Mouse (Mus musculus): Measurements from ENCODE around the gene Npas3. TPM values are rescaled to one million over a fixed set of nuclear protein-coding genes. Genes with fewer than 3 reads are reported as not detected.

Npas3 gene
- polyA plus RNA-seq, 1 experiment from 2014 or later: 23.2 TPM

- Histone ChIP-seq H3K27ac (replicated peaks) (no peak overlapping the region), H3K27me3 (replicated peaks) (no peaks in the 10 kb centered on the region), H3K4me1 (0 out of 2 replicates have a peak, but pooled peaks cover 6% of the 10 kb centered on the region), H3K36me3 (no peaks in the 10 kb centered on the region), H3K4me2 (no peak overlapping the region), H3K4me3 (replicated peaks) (no peak overlapping the region), H3K9me3 (replicated peaks) (no peaks in the 10 kb centered on the region), H3K9ac (replicated peaks) (no peak overlapping the region)
- 77% methylated on average over 6 of the region's 6 CpGs for WGBS
- no peak for ATAC-seq (ENCODE audit: low FRiP score)
Measured at GRCm38 (mm10) chr12:54098136-54098535, 849.7 kb downstream of the Npas3 start.

- Histone ChIP-seq H3K27ac (replicated peaks) (no peak overlapping the region), H3K9me3 (replicated peaks) (no peaks in the 10 kb centered on the region), H3K4me3 (replicated peaks) (no peak overlapping the region), H3K36me3 (no peaks in the 10 kb centered on the region), H3K4me1 (0 out of 2 replicates have a peak, but pooled peaks cover 3% of the 10 kb centered on the region), H3K4me2 (no peak overlapping the region), H3K9ac (replicated peaks) (no peak overlapping the region), H3K27me3 (replicated peaks) (no peaks in the 10 kb centered on the region)
- 17% methylated on average over 6 of the region's 6 CpGs for WGBS
- ATAC-seq (ENCODE audit: low FRiP score): no peak
Measured at GRCm38 (mm10) chr12:54098785-54099184, 850.3 kb downstream of the Npas3 start.

GRCm38 (mm10) chr12:54099458-54099857 lies 851.0 kb downstream of the Npas3 start:
- Histone ChIP-seq H3K9me3 (replicated peaks) (no peaks in the 10 kb centered on the region), H3K4me1 (0 out of 2 replicates have a peak, but pooled peaks cover 3% of the 10 kb centered on the region), H3K4me3 (replicated peaks) (no peak overlapping the region), H3K27me3 (replicated peaks) (no peaks in the 10 kb centered on the region), H3K27ac (replicated peaks) (no peak overlapping the region), H3K9ac (replicated peaks) (no peak overlapping the region), H3K36me3 (no peaks in the 10 kb centered on the region), H3K4me2 (no peak overlapping the region)
- no peak for ATAC-seq (ENCODE audit: low FRiP score)
- 97% methylated on average over 3 of the region's 3 CpGs for WGBS

GRCm38 (mm10) chr12:54101307-54101870 lies 852.9 kb downstream of the Npas3 start:
- no peak overlapping the region for H3K4me3 ChIP-seq (replicated peaks)

GRCm38 (mm10) chr12:54102500-54102899 lies 854.0 kb downstream of the Npas3 start:
- no peak overlapping the region for H3K9ac ChIP-seq (replicated peaks)
- no peaks in the 10 kb centered on the region for H3K27me3 ChIP-seq (replicated peaks)
- no peak overlapping the region for H3K4me3 ChIP-seq (replicated peaks)
- no peak for ATAC-seq (ENCODE audit: low FRiP score)
- no peaks in the 10 kb centered on the region for H3K36me3 ChIP-seq
- WGBS: 63% methylated on average over 6 of the region's 6 CpGs
- H3K4me1 ChIP-seq: 0 out of 2 replicates have a peak, but pooled peaks cover 3% of the 10 kb centered on the region
- no peak overlapping the region for H3K4me2 ChIP-seq
- H3K27ac ChIP-seq (replicated peaks): no peak overlapping the region
- H3K9me3 ChIP-seq (replicated peaks): no peaks in the 10 kb centered on the region

More at GRCm38 (mm10) chr12:54101307-54101870, 852.9 kb downstream of the Npas3 start:
- ATAC-seq (ENCODE audit: low FRiP score): no peak
- Histone ChIP-seq H3K9me3 (replicated peaks) (no peaks in the 10 kb centered on the region), H3K36me3 (no peaks in the 10 kb centered on the region), H3K27me3 (replicated peaks) (no peaks in the 10 kb centered on the region), H3K4me1 (0 out of 2 replicates have a peak, but pooled peaks cover 3% of the 10 kb centered on the region), H3K27ac (replicated peaks) (no peak overlapping the region), H3K9ac (replicated peaks) (no peak overlapping the region), H3K4me2 (no peak overlapping the region)
- WGBS: 69% methylated on average over 4 of the region's 5 CpGs

GRCm38 (mm10) chr12:54105531-54105930 lies 857.1 kb downstream of the Npas3 start:
- H3K4me2 ChIP-seq: no peak overlapping the region
- no peak overlapping the region for H3K4me3 ChIP-seq (replicated peaks)
- ATAC-seq (ENCODE audit: low FRiP score): no peak
- no peaks in the 10 kb centered on the region for H3K36me3 ChIP-seq
- H3K4me1 ChIP-seq: 0 out of 2 replicates have a peak, but pooled peaks cover 3% of the 10 kb centered on the region
- no peaks in the 10 kb centered on the region for H3K9me3 ChIP-seq (replicated peaks)
- H3K27ac ChIP-seq (replicated peaks): no peak overlapping the region
- H3K9ac ChIP-seq (replicated peaks): no peak overlapping the region
- whole genome bisulfite sequencing: 68% methylated on average over 5 of the region's 5 CpGs
- H3K27me3 ChIP-seq (replicated peaks): no peaks in the 10 kb centered on the region

- H3K9me3 ChIP-seq (replicated peaks): no peaks in the 10 kb centered on the region
- ATAC-seq (ENCODE audit: low FRiP score): no peak
- no peaks in the 10 kb centered on the region for H3K27me3 ChIP-seq (replicated peaks)
- 85% methylated on average over 3 of the region's 3 CpGs for WGBS
- H3K4me3 ChIP-seq (replicated peaks): no peak overlapping the region
- no peak overlapping the region for H3K9ac ChIP-seq (replicated peaks)
- no peaks in the 10 kb centered on the region for H3K36me3 ChIP-seq
- H3K27ac ChIP-seq (replicated peaks): no peak overlapping the region
- no peak overlapping the region for H3K4me2 ChIP-seq
- 0 out of 2 replicates have a peak, but pooled peaks cover 3% of the 10 kb centered on the region for H3K4me1 ChIP-seq
Measured at GRCm38 (mm10) chr12:54105946-54106345, 857.5 kb downstream of the Npas3 start.

- H3K4me3 ChIP-seq (replicated peaks): no peak overlapping the region
- no peaks in the 10 kb centered on the region for H3K27me3 ChIP-seq (replicated peaks)
- 48% methylated on average over 2 of the region's 2 CpGs for WGBS
- no peak overlapping the region for H3K4me2 ChIP-seq
- H3K9me3 ChIP-seq (replicated peaks): no peaks in the 10 kb centered on the region
- H3K9ac ChIP-seq (replicated peaks): no peak overlapping the region
- no peaks in the 10 kb centered on the region for H3K4me1 ChIP-seq
- no peaks in the 10 kb centered on the region for H3K36me3 ChIP-seq
- ATAC-seq (ENCODE audit: low FRiP score): no peak
- no peak overlapping the region for H3K27ac ChIP-seq (replicated peaks)
Measured at GRCm38 (mm10) chr12:54110342-54110741, 861.9 kb downstream of the Npas3 start.

- no peaks in the 10 kb centered on the region for H3K9me3 ChIP-seq (replicated peaks)
- H3K4me3 ChIP-seq (replicated peaks): no peak overlapping the region
- no peak overlapping the region for H3K4me2 ChIP-seq
- no peak overlapping the region for H3K9ac ChIP-seq (replicated peaks)
- ATAC-seq (ENCODE audit: low FRiP score): no peak
- H3K27me3 ChIP-seq (replicated peaks): no peaks in the 10 kb centered on the region
- no peak overlapping the region for H3K27ac ChIP-seq (replicated peaks)
- H3K4me1 ChIP-seq: no peaks in the 10 kb centered on the region
- 24% methylated on average over 3 of the region's 3 CpGs for WGBS
- no peaks in the 10 kb centered on the region for H3K36me3 ChIP-seq
Measured at GRCm38 (mm10) chr12:54110930-54111329, 862.5 kb downstream of the Npas3 start.

GRCm38 (mm10) chr12:54120386-54120785 lies 871.9 kb downstream of the Npas3 start:
- Histone ChIP-seq H3K9ac (replicated peaks) (no peak overlapping the region), H3K4me3 (replicated peaks) (no peak overlapping the region), H3K9me3 (replicated peaks) (no peaks in the 10 kb centered on the region), H3K27me3 (replicated peaks) (no peaks in the 10 kb centered on the region), H3K4me2 (no peak overlapping the region), H3K4me1 (no peaks in the 10 kb centered on the region), H3K27ac (replicated peaks) (no peak overlapping the region), H3K36me3 (no peaks in the 10 kb centered on the region)
- WGBS: 90% methylated on average over 1 of the region's 1 CpGs
- no peak for ATAC-seq (ENCODE audit: low FRiP score)

- Histone ChIP-seq H3K9ac (replicated peaks) (no peak overlapping the region), H3K27ac (replicated peaks) (no peak overlapping the region), H3K9me3 (replicated peaks) (no peaks in the 10 kb centered on the region), H3K4me3 (replicated peaks) (no peak overlapping the region), H3K36me3 (no peaks in the 10 kb centered on the region), H3K4me1 (0 out of 2 replicates have a peak, but pooled peaks cover 3% of the 10 kb centered on the region), H3K4me2 (no peak overlapping the region), H3K27me3 (replicated peaks) (no peaks in the 10 kb centered on the region)
- 82% methylated on average over 3 of the region's 3 CpGs for WGBS
- ATAC-seq (ENCODE audit: low FRiP score): no peak
Measured at GRCm38 (mm10) chr12:54121286-54121685, 872.8 kb downstream of the Npas3 start.
